Mouse (Mus musculus): Measurements from ENCODE around the gene Gm4187.
"Not testable (repeated sequence)": the region's sequence is repeated elsewhere in the genome, so short reads cannot be mapped to it uniquely, and the experiment has no call there.

Gene Gm4187

DNA sequence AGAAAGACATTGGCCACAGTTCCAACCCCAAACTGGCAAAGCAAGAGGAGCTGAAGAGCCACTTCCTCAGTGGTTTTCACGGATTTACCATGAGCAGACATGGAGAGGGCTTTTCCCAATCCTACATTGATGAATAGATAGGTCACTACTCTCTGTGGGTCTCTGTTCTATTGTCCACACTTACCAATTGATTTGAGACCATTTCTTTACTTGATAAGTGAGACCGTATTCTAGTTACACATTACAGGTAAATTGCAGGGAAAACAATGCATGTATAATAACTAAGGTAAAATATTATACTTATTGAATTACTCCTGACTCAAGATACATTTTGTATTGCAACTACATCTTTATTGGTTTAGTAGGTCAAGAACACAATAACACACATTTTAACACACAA lies at the start of gene Gm4187:
Gene Gm4187 (minus strand): TSS at position 101 of the 400 bp plus-strand sequence.
- not testable (repeated sequence) for DNase-seq

DNA sequence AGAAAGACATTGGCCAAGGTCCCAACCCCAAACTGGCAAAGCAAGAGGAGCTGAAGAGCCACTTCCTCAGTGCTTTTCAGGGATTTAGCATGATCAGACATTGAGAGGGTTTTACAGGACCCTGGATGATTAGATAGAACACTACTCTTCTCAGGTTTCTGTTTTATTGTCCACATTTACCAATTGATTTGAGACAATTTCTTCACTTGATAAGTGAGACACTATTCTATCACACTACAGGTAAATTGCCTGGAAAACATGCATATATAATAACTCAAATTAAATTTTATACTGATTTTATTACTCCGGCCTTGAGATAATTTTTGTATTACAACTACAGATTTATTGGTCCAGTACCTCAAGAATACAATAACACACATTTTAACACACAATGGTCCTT lies 41.4 kb upstream of the Gm4187 start, which contains the start of gene Gm8660:
Gene Gm8660 (minus strand): TSS at position 101 of the 400 bp plus-strand sequence.
- DNase-seq = not testable (repeated sequence)

Data from thymus, postnatal 25 days (tissue).